Mouse (Mus musculus): ENCODE results near the gene Zbtb1.

DNA sequence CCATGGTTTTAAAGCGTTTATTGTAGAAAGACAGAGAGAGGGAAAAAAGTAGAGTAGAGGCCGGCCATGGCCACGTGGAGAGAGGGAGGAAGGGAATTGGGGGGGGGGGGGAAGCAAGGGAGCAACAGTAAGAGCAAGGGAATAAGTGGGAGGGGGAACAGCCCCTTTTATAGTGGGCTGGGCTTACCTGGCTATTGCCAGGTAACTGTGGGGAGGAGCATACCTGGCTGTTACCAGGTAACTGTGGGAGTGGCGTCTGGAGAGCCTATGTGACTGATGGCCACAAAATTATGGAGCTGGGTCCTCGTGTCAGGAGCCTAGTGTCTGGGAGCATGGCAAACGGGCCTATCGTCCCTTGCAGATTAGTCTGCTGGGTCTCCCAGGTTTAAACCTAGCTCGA, 65.5 kb downstream of the Zbtb1 start:
- TF ChIP-seq CTCF (IDR thresholded peaks at IDR 0.05; ENCODE audit: low read depth, low read length) (no peak), POLR2A (IDR thresholded peaks at IDR 0.05; ENCODE audit: extremely low read depth, insufficient read depth, low read length) (no peak)

Data from liver, adult 2 months (tissue).